Mouse (Mus musculus) MEL (cell line): ENCODE results near the gene Zpr1. TPM values are rescaled to one million over a fixed set of nuclear protein-coding genes. Genes with fewer than 3 reads are reported as not detected.

Experiments used
- DNase-seq: peaks from one replicate; pipeline ENCODE4 v3.0.0; 2011; ENCODE audit warnings: low read depth, low spot score
- H3K27ac ChIP-seq: 2 replicates; pipeline ENCODE4 v1.5.1; 2012; ENCODE audit warnings: low read depth, mild to moderate bottlenecking, control low read depth, low read length, moderate library complexity; ENCODE audit not compliant: control insufficient read depth
- H3K27me3 ChIP-seq, 2 experiments: fragments of 150-350 bp in 1 of 2; sonication (generic) in 1 of 2; 2 replicates each; pipeline ENCODE4 v1.6.1; 2012; ENCODE audit warnings: low read length in 2 of 2, mild to moderate bottlenecking in 2 of 2, improper control_type of control experiment in 1 of 2, moderate library complexity in 1 of 2; ENCODE audit not compliant: insufficient read depth in 2 of 2, control insufficient read depth in 1 of 2
- H3K36me3 ChIP-seq, 2 experiments: 2 replicates each; pipeline ENCODE4 v1.6.1; 2012 to 2014; ENCODE audit warnings: low read length in 2 of 2, improper control_type of control experiment in 1 of 2, inconsistent platforms in 1 of 2, mild to moderate bottlenecking in 1 of 2; ENCODE audit not compliant: insufficient read depth in 2 of 2, control insufficient read depth in 1 of 2
- H3K4me1 ChIP-seq, 2 experiments: fragments of 150-350 bp in 1 of 2; sonication (generic) in 1 of 2; 2 replicates each; pipeline ENCODE4 v1.6.1; 2012; ENCODE audit warnings: low read length in 2 of 2, improper control_type of control experiment in 1 of 2, mild to moderate bottlenecking in 1 of 2; ENCODE audit not compliant: insufficient read depth in 2 of 2, control insufficient read depth in 1 of 2
- H3K4me3 ChIP-seq, 2 experiments: fragments of 150-350 bp in 1 of 2; sonication (generic) in 1 of 2; 2 replicates each; pipeline ENCODE4 v1.5.1; 2012; ENCODE audit warnings: low read depth in 2 of 2, low read length in 2 of 2, mild to moderate bottlenecking in 2 of 2, moderate library complexity in 2 of 2, control low read depth in 1 of 2, improper control_type of control experiment in 1 of 2; ENCODE audit not compliant: control insufficient read depth in 1 of 2, insufficient read depth in 1 of 2
- H3K79me2 ChIP-seq: 2 replicates; pipeline ENCODE4 v1.6.1; 2012; ENCODE audit warnings: mild to moderate bottlenecking, low read length, moderate library complexity; ENCODE audit not compliant: control insufficient read depth, poor library complexity, insufficient read depth
- H3K9ac ChIP-seq: 2 replicates; pipeline ENCODE4 v1.6.1; 2012; ENCODE audit warnings: low read depth, mild to moderate bottlenecking, control low read depth, low read length, moderate library complexity; ENCODE audit not compliant: control insufficient read depth, poor library complexity, severe bottlenecking
- H3K9me3 ChIP-seq: fragments of 150-350 bp; sonication (generic); replicated peaks from 2 replicates; pipeline ENCODE4 v1.6.1; 2012; ENCODE audit warnings: mild to moderate bottlenecking, low read length, improper control_type of control experiment, moderate library complexity; ENCODE audit not compliant: insufficient read depth
- CHD2 ChIP-seq: IDR thresholded peaks from 2 replicates; pipeline ENCODE4 v1.6.1; 2011; ENCODE audit warnings: low read length, improper control_type of control experiment
- CTCF ChIP-seq, 3 experiments: IDR thresholded peaks in 2 of 3; conservative IDR thresholded peaks in 1 of 3; 2 replicates each; pipeline ENCODE4 v1.5.1; 2011 to 2012; ENCODE audit warnings: low read length in 3 of 3, low read depth in 2 of 3, mild to moderate bottlenecking in 2 of 3, improper control_type of control experiment in 1 of 3, inconsistent platforms in 1 of 3, mixed read lengths in 1 of 3, moderate library complexity in 1 of 3; ENCODE audit not compliant: control insufficient read depth in 1 of 3, insufficient read depth in 1 of 3, poor library complexity in 1 of 3, severe bottlenecking in 1 of 3
- E2F4 ChIP-seq: IDR thresholded peaks from 2 replicates; pipeline ENCODE4 v1.6.1; 2011; ENCODE audit warnings: low read depth, low read length, improper control_type of control experiment, borderline replicate concordance
- ELF1 ChIP-seq: IDR thresholded peaks from 2 replicates; pipeline ENCODE4 v1.6.1; 2014; ENCODE audit warnings: low read depth, mild to moderate bottlenecking, inconsistent platforms, low read length, improper control_type of control experiment, moderate library complexity
- EP300 ChIP-seq, 2 experiments: IDR thresholded peaks; 2 replicates each; pipeline ENCODE4 v1.6.1; 2011; ENCODE audit warnings: improper control_type of control experiment in 2 of 2, low read length in 2 of 2, low read depth in 1 of 2, mild to moderate bottlenecking in 1 of 2
- GABPA ChIP-seq: IDR thresholded peaks from 2 replicates; pipeline ENCODE4 v1.6.1; 2012; ENCODE audit warnings: low read depth, mild to moderate bottlenecking, inconsistent platforms, low read length, improper control_type of control experiment, moderate library complexity
- HCFC1 ChIP-seq: IDR thresholded peaks from 2 replicates; pipeline ENCODE4 v1.6.1; 2012; ENCODE audit warnings: low read depth, mild to moderate bottlenecking, inconsistent platforms, low read length, improper control_type of control experiment, moderate library complexity
- JUND ChIP-seq: IDR thresholded peaks from 2 replicates; pipeline ENCODE4 v1.6.1; 2011; ENCODE audit warnings: low read depth, mild to moderate bottlenecking, improper control_type of control experiment, low read length
- MAFK ChIP-seq: IDR thresholded peaks from 2 replicates; pipeline ENCODE4 v1.6.1; 2011; ENCODE audit warnings: low read depth, mild to moderate bottlenecking, low read length, improper control_type of control experiment, borderline replicate concordance
- MAZ ChIP-seq: IDR thresholded peaks from 2 replicates; pipeline ENCODE4 v1.6.1; 2012; ENCODE audit warnings: low read depth, mild to moderate bottlenecking, inconsistent platforms, low read length, improper control_type of control experiment
- MYC ChIP-seq: IDR thresholded peaks from 2 replicates; pipeline ENCODE4 v1.6.1; 2011; ENCODE audit warnings: low read depth, mild to moderate bottlenecking, low read length, improper control_type of control experiment, moderate library complexity
- NRF1 ChIP-seq: IDR thresholded peaks from 2 replicates; pipeline ENCODE4 v1.6.1; 2014; ENCODE audit warnings: low read depth, mild to moderate bottlenecking, inconsistent platforms, low read length, improper control_type of control experiment, moderate library complexity; ENCODE audit not compliant: poor library complexity, insufficient read depth, severe bottlenecking
- POLR2AphosphoS2 ChIP-seq: IDR thresholded peaks from 2 replicates; pipeline ENCODE4 v1.6.1; 2011; ENCODE audit warnings: low read length, improper control_type of control experiment
- POLR2AphosphoS5 ChIP-seq: IDR thresholded peaks from 2 replicates; pipeline ENCODE4 v1.6.1; 2012; ENCODE audit warnings: low read depth, borderline replicate concordance, mild to moderate bottlenecking, inconsistent platforms, low read length, moderate library complexity, mixed read lengths
- RAD21 ChIP-seq: IDR thresholded peaks from 2 replicates; pipeline ENCODE4 v1.6.1; 2011; ENCODE audit warnings: mild to moderate bottlenecking, low read depth, low read length, improper control_type of control experiment
- SMC3 ChIP-seq: IDR thresholded peaks from 2 replicates; pipeline ENCODE4 v1.6.1; 2011; ENCODE audit warnings: low read depth, low read length, improper control_type of control experiment
- TCF12 ChIP-seq: IDR thresholded peaks from 2 replicates; pipeline ENCODE4 v1.6.1; 2014; ENCODE audit warnings: low read depth, mild to moderate bottlenecking, inconsistent platforms, low read length, improper control_type of control experiment, moderate library complexity
- UBTF ChIP-seq: IDR thresholded peaks from 2 replicates; pipeline ENCODE4 v1.6.1; 2012; ENCODE audit warnings: low read depth, mild to moderate bottlenecking, inconsistent platforms, low read length, improper control_type of control experiment, moderate library complexity, borderline replicate concordance; ENCODE audit not compliant: insufficient read depth
- USF1 ChIP-seq: IDR thresholded peaks from 2 replicates; pipeline ENCODE4 v1.6.1; 2014; ENCODE audit warnings: low read depth, mild to moderate bottlenecking, inconsistent platforms, low read length, improper control_type of control experiment, moderate library complexity
- USF2 ChIP-seq, 2 experiments: IDR thresholded peaks; 2 replicates each; pipeline ENCODE4 v1.6.1; 2011 to 2012; ENCODE audit warnings: improper control_type of control experiment in 2 of 2, low read length in 2 of 2, borderline replicate concordance in 1 of 2, inconsistent platforms in 1 of 2, low read depth in 1 of 2, mild to moderate bottlenecking in 1 of 2; ENCODE audit not compliant: insufficient read depth in 1 of 2
- ZC3H11A ChIP-seq: IDR thresholded peaks from 2 replicates; pipeline ENCODE4 v1.6.1; 2012; ENCODE audit warnings: low read depth, mild to moderate bottlenecking, inconsistent platforms, low read length, improper control_type of control experiment
- ZMIZ1 ChIP-seq: IDR thresholded peaks from 2 replicates; pipeline ENCODE4 v1.6.1; 2012; ENCODE audit warnings: low read depth, mild to moderate bottlenecking, inconsistent platforms, low read length, improper control_type of control experiment, moderate library complexity
- ZNF384 ChIP-seq: IDR thresholded peaks from 2 replicates; pipeline ENCODE4 v1.6.1; 2012; ENCODE audit warnings: low read depth, mild to moderate bottlenecking, inconsistent platforms, low read length, improper control_type of control experiment
- polyA plus RNA-seq, 2 experiments: library from polyadenylated mRNA; stranded (reverse) in 1 of 2; unstranded in 1 of 2; fragments of >175 nt in 1 of 2; fragments of >200 nt in 1 of 2; gene quantifications; 2 replicates each; pipeline versions ENCODE4 v1.2.1 to v1.2.4; 2012; ENCODE audit warnings: low replicate concordance in 2 of 2, low read depth in 1 of 2; ENCODE audit not compliant: insufficient read length in 2 of 2, insufficient read depth in 1 of 2, missing spikeins in 1 of 2
- total RNA-seq: library from RNA; depleted of rRNA; stranded (reverse); fragments of 300-350 nt; gene quantifications from 2 replicates; pipeline ENCODE4 v1.2.3, GENCODE M21; 2012

Zpr1 gene
- total and polyA plus RNA-seq, 3 experiments = 99.7 to 171 TPM; not detected in 1

GRCm38 (mm10) chr9:46246752-46247324 is 26.0 kb upstream of the Zpr1 start:
- H3K9ac ChIP-seq = peak overlapping the region; percentile 60
- TF ChIP-seq ZNF384 (peak; percentile 88), JUND (peak; percentile 99), RAD21 (peak; percentile 94), CTCF (IDR thresholded peaks at IDR 0.05 in 2 of 3, conservative IDR thresholded peaks at IDR 0.05 in 1 of 3; ENCODE audit: control insufficient read depth in 1 of 3, insufficient read depth in 1 of 3, low read depth in 2 of 3, low read length in 3 of 3, poor library complexity in 1 of 3, severe bottlenecking in 1 of 3) (peak; percentile 75 to 87 (median 78)), SMC3 (peak; percentile 85), CHD2 (no peak), E2F4 (no peak), USF1 (no peak), ZC3H11A (peak; percentile 88)
- no peaks in the 10 kb centered on the region for H3K27me3 ChIP-seq
- no peaks in the 10 kb centered on the region for H3K36me3 ChIP-seq
- peak overlapping the region; percentile 53 to 63 for H3K4me3 ChIP-seq
- peak; percentile 91 for DNase-seq
- no peaks in the 10 kb centered on the region for H3K9me3 ChIP-seq
- H3K79me2 ChIP-seq = no peaks in the 10 kb centered on the region
- H3K4me1 ChIP-seq = no peaks in the 10 kb centered on the region
- no peak overlapping the region for H3K27ac ChIP-seq

GRCm38 (mm10) chr9:46256177-46256576 is 16.7 kb upstream of the Zpr1 start:
- Histone ChIP-seq H3K4me1 (no peaks in the 10 kb centered on the region), H3K9me3 (no peaks in the 10 kb centered on the region), H3K27ac (no peak overlapping the region), H3K36me3 (no peaks in the 10 kb centered on the region), H3K79me2 (no peaks in the 10 kb centered on the region), H3K9ac (no peak overlapping the region), H3K27me3 (peaks cover 0 to 4% of the 10 kb centered on the region in 2 experiments; a peak in 2 of 4 replicates), H3K4me3 (no peak overlapping the region)
- DNase-seq = no peak
- TF ChIP-seq MAZ = no peak
- TF ChIP-seq GABPA = no peak
- TF ChIP-seq ELF1 = no peak

- DNase-seq = no peak
- Histone ChIP-seq H3K27ac (no peak overlapping the region), H3K9me3 (no peaks in the 10 kb centered on the region), H3K9ac (no peak overlapping the region), H3K4me1 (no peaks in the 10 kb centered on the region), H3K27me3 (peaks cover 0 to 4% of the 10 kb centered on the region in 2 experiments; a peak in 2 of 4 replicates), H3K79me2 (no peaks in the 10 kb centered on the region), H3K36me3 (no peaks in the 10 kb centered on the region)
- TF ChIP-seq MAZ (no peak), TCF12 (no peak), UBTF (no peak), ZMIZ1 (no peak), POLR2AphosphoS5 (no peak), HCFC1 (no peak), MYC (no peak), MAFK (no peak), EP300 (IDR thresholded peaks at IDR 0.05; ENCODE audit: low read depth in 1 of 2, low read length in 2 of 2) (no peak), POLR2AphosphoS2 (no peak), NRF1 (no peak), USF2 (IDR thresholded peaks at IDR 0.05; ENCODE audit: borderline replicate concordance in 1 of 2, insufficient read depth in 1 of 2, low read depth in 1 of 2, low read length in 2 of 2) (no peak)
- TF ChIP-seq, all 39 proteins: peak for 0
- no peak overlapping the region for H3K4me3 ChIP-seq
Measured at GRCm38 (mm10) chr9:46256658-46257385, 16.0 kb upstream of the Zpr1 start.
